Mouse (Mus musculus) midbrain, embryonic 13.5 days (tissue): ENCODE measurements at regions not wholly inside any gene's neighbourhood (a gene's known extent, or its start where the extent isn't known, plus 50 kb on each side); places are given as distances from the start of the nearest gene placed in this dataset.
"Not testable (repeated sequence)": the region's sequence is repeated elsewhere in the genome, so short reads cannot be mapped to it uniquely, and the experiment has no call there.

Experiments
- ATAC-seq: fragments of 200-750 bp; cut with Nextera tagmentation; 2 replicates; pipeline ENCODE4 v1.8.0; 2017; ENCODE audit warnings: mild to moderate bottlenecking, moderate TSS enrichment, moderate library complexity
- H3K27ac ChIP-seq: fragments of 300-500 bp; sonication (generic); 2 replicates; pipeline ENCODE4 v1.5.1; 2015; ENCODE audit warnings: inconsistent platforms, mild to moderate bottlenecking, moderate library complexity
- H3K27me3 ChIP-seq: fragments of 300-500 bp; sonication (generic); 2 replicates; pipeline ENCODE4 v1.6.1; 2015; ENCODE audit warnings: mild to moderate bottlenecking, inconsistent platforms
- H3K36me3 ChIP-seq: fragments of 300-500 bp; sonication (generic); 2 replicates; pipeline ENCODE4 v1.6.1; 2015; ENCODE audit warnings: mild to moderate bottlenecking, inconsistent platforms
- H3K4me1 ChIP-seq: fragments of 300-500 bp; sonication (generic); replicated peaks from 2 replicates; pipeline ENCODE4 v1.6.1; 2015; ENCODE audit warnings: inconsistent platforms
- H3K4me2 ChIP-seq: fragments of 300-500 bp; sonication (generic); replicated peaks from 2 replicates; pipeline ENCODE4 v1.6.1; 2015; ENCODE audit warnings: moderate library complexity, mild to moderate bottlenecking, inconsistent platforms
- H3K4me3 ChIP-seq: fragments of 300-500 bp; sonication (generic); replicated peaks from 2 replicates; pipeline ENCODE4 v1.5.1; 2015; ENCODE audit warnings: mild to moderate bottlenecking, inconsistent platforms
- H3K9ac ChIP-seq: fragments of 300-500 bp; sonication (generic); replicated peaks from 2 replicates; pipeline ENCODE4 v1.6.1; 2015; ENCODE audit warnings: mild to moderate bottlenecking, inconsistent platforms
- H3K9me3 ChIP-seq: fragments of 300-500 bp; sonication (generic); 2 replicates; pipeline ENCODE4 v1.6.1; 2016; ENCODE audit warnings: mild to moderate bottlenecking, inconsistent platforms
- WGBS: fragments of 180-500 bp; shearing (Covaris S2); methylation state at CpG from one replicate; pipeline ENCODE4 v1.1.7; 2015; 5-methylcytosine and 5-hydroxymethylcytosine counted together

- no peaks in the 10 kb centered on the region for H3K36me3 ChIP-seq
- H3K4me3 ChIP-seq, result no peak overlapping the region
- H3K9me3 ChIP-seq, result no peaks in the 10 kb centered on the region
- no peaks in the 10 kb centered on the region for H3K4me1 ChIP-seq
- no peaks in the 10 kb centered on the region for H3K27me3 ChIP-seq
- no peak for ATAC-seq
- H3K4me2 ChIP-seq, result no peak overlapping the region
- no peak overlapping the region for H3K9ac ChIP-seq
- 87% methylated on average over 11 of the region's 11 CpGs for WGBS
- H3K27ac ChIP-seq, result no peak overlapping the region
Measured at GRCm38 (mm10) chr12:65426884-65427283, 201.6 kb downstream of the Wdr20rt start.

GRCm38 (mm10) chr12:65428214-65428981 lies 203.1 kb downstream of the Wdr20rt start:
- Histone ChIP-seq H3K27ac (no peak overlapping the region), H3K27me3 (no peaks in the 10 kb centered on the region), H3K4me1 (no peaks in the 10 kb centered on the region), H3K9me3 (no peaks in the 10 kb centered on the region), H3K36me3 (no peaks in the 10 kb centered on the region), H3K9ac (no peak overlapping the region), H3K4me3 (no peak overlapping the region), H3K4me2 (peak overlapping the region; percentile 11; the same call in 1 of the 2 replicates)
- WGBS, result 62% methylated on average over 23 of the region's 23 CpGs
- peak; percentile 24; the same call in 1 of the 2 replicates for ATAC-seq

GRCm38 (mm10) chr12:65450845-65451244 lies 225.5 kb downstream of the Wdr20rt start:
- Histone ChIP-seq H3K27ac (no peak overlapping the region), H3K36me3 (no peaks in the 10 kb centered on the region), H3K4me3 (no peak overlapping the region), H3K9me3 (no peaks in the 10 kb centered on the region), H3K27me3 (no peaks in the 10 kb centered on the region), H3K9ac (no peak overlapping the region), H3K4me2 (no peak overlapping the region), H3K4me1 (no peaks in the 10 kb centered on the region)
- 82% methylated on average over 4 of the region's 4 CpGs for WGBS
- ATAC-seq, result no peak

GRCm38 (mm10) chr12:65455683-65456082 lies 230.4 kb downstream of the Wdr20rt start:
- Histone ChIP-seq H3K4me2 (no peak overlapping the region), H3K9me3 (no peaks in the 10 kb centered on the region), H3K9ac (no peak overlapping the region), H3K27ac (no peak overlapping the region), H3K4me3 (no peak overlapping the region), H3K4me1 (no peaks in the 10 kb centered on the region), H3K27me3 (no peaks in the 10 kb centered on the region), H3K36me3 (no peaks in the 10 kb centered on the region)
- 93% methylated on average over 3 of the region's 3 CpGs for WGBS
- ATAC-seq, result no peak

GRCm38 (mm10) chr12:65456956-65457355 lies 231.6 kb downstream of the Wdr20rt start:
- no peaks in the 10 kb centered on the region for H3K36me3 ChIP-seq
- no peak for ATAC-seq
- WGBS, result 74% methylated on average over 3 of the region's 3 CpGs
- no peaks in the 10 kb centered on the region for H3K27me3 ChIP-seq
- H3K9me3 ChIP-seq, result no peaks in the 10 kb centered on the region
- H3K9ac ChIP-seq, result no peak overlapping the region
- no peak overlapping the region for H3K4me2 ChIP-seq
- no peak overlapping the region for H3K27ac ChIP-seq
- no peak overlapping the region for H3K4me3 ChIP-seq
- no peaks in the 10 kb centered on the region for H3K4me1 ChIP-seq

- Histone ChIP-seq H3K9ac (no peak overlapping the region), H3K4me2 (no peak overlapping the region)
Measured at GRCm38 (mm10) chr12:65464246-65464645, 238.9 kb downstream of the Wdr20rt start.

GRCm38 (mm10) chr12:65478674-65479073 lies 253.4 kb downstream of the Wdr20rt start:
- not testable (repeated sequence) for H3K4me1 ChIP-seq, H3K36me3 ChIP-seq, H3K9ac ChIP-seq, H3K27me3 ChIP-seq, H3K27ac ChIP-seq, H3K9me3 ChIP-seq, H3K4me3 ChIP-seq, H3K4me2 ChIP-seq, ATAC-seq
- WGBS, result 55% methylated on average over 9 of the region's 9 CpGs

More at GRCm38 (mm10) chr12:65464246-65464645, 238.9 kb downstream of the Wdr20rt start:
- no peak overlapping the region for H3K27ac ChIP-seq
- 65% methylated on average over 2 of the region's 2 CpGs for WGBS
- no peak overlapping the region for H3K4me3 ChIP-seq
- ATAC-seq, result no peak
- H3K9me3 ChIP-seq, result no peaks in the 10 kb centered on the region
- H3K27me3 ChIP-seq, result no peaks in the 10 kb centered on the region
- H3K4me1 ChIP-seq, result no peaks in the 10 kb centered on the region
- H3K36me3 ChIP-seq, result no peaks in the 10 kb centered on the region

- Histone ChIP-seq H3K4me3 (no peak overlapping the region), H3K4me2 (no peak overlapping the region), H3K27ac (no peak overlapping the region), H3K27me3 (no peaks in the 10 kb centered on the region), H3K9ac (no peak overlapping the region), H3K9me3 (no peaks in the 10 kb centered on the region), H3K4me1 (no peaks in the 10 kb centered on the region), H3K36me3 (no peaks in the 10 kb centered on the region)
- no peak for ATAC-seq
- 82% methylated on average over 4 of the region's 4 CpGs for WGBS
Measured at GRCm38 (mm10) chr12:65480829-65481228, 255.5 kb downstream of the Wdr20rt start.

GRCm38 (mm10) chr12:65491092-65491491 lies 265.8 kb downstream of the Wdr20rt start:
- 86% methylated on average over 2 of the region's 2 CpGs for WGBS

GRCm38 (mm10) chr12:65494388-65495030 lies 269.2 kb downstream of the Wdr20rt start:
- no peak overlapping the region for H3K9ac ChIP-seq
- no peak overlapping the region for H3K27ac ChIP-seq
- no peak overlapping the region for H3K4me2 ChIP-seq
- H3K36me3 ChIP-seq, result no peaks in the 10 kb centered on the region
- H3K4me1 ChIP-seq, result 0 out of 2 replicates have a peak, but pooled peaks cover 4% of the 10 kb centered on the region
- no peak for ATAC-seq
- no peak overlapping the region for H3K4me3 ChIP-seq
- WGBS, result 94% methylated on average over 5 of the region's 5 CpGs
- peaks cover 4% of the 10 kb centered on the region; the same call in 1 of the 2 replicates for H3K9me3 ChIP-seq
- H3K27me3 ChIP-seq, result no peaks in the 10 kb centered on the region

More at GRCm38 (mm10) chr12:65491092-65491491, 265.8 kb downstream of the Wdr20rt start:
- no peak overlapping the region for H3K4me2 ChIP-seq
- no peaks in the 10 kb centered on the region for H3K27me3 ChIP-seq
- no peak overlapping the region for H3K4me3 ChIP-seq
- no peak overlapping the region for H3K9ac ChIP-seq
- 0 out of 2 replicates have a peak, but pooled peaks cover 4% of the 10 kb centered on the region for H3K4me1 ChIP-seq
- H3K9me3 ChIP-seq, result 0 out of 2 replicates have a peak, but pooled peaks cover 4% of the 10 kb centered on the region
- H3K27ac ChIP-seq, result no peak overlapping the region
- no peak for ATAC-seq
- H3K36me3 ChIP-seq, result no peaks in the 10 kb centered on the region

GRCm38 (mm10) chr12:65496613-65497012 lies 271.3 kb downstream of the Wdr20rt start:
- Histone ChIP-seq H3K4me3 (no peak overlapping the region), H3K4me1 (0 out of 2 replicates have a peak, but pooled peaks cover 4% of the 10 kb centered on the region), H3K36me3 (no peaks in the 10 kb centered on the region), H3K9me3 (peaks cover 4% of the 10 kb centered on the region; the same call in 1 of the 2 replicates), H3K4me2 (no peak overlapping the region), H3K27me3 (no peaks in the 10 kb centered on the region), H3K27ac (no peak overlapping the region), H3K9ac (no peak overlapping the region)
- ATAC-seq, result no peak
- WGBS, result 79% methylated on average over 6 of the region's 6 CpGs

GRCm38 (mm10) chr12:65497602-65498001 lies 272.3 kb downstream of the Wdr20rt start:
- ATAC-seq, result no peak
- H3K27me3 ChIP-seq, result no peaks in the 10 kb centered on the region
- 75% methylated on average over 6 of the region's 6 CpGs for WGBS

More at GRCm38 (mm10) chr12:65497602-65498001, 272.3 kb downstream of the Wdr20rt start:
- no peak overlapping the region for H3K9ac ChIP-seq
- H3K9me3 ChIP-seq, result peaks cover 4% of the 10 kb centered on the region; the same call in 1 of the 2 replicates
- no peak overlapping the region for H3K4me2 ChIP-seq
- H3K27ac ChIP-seq, result no peak overlapping the region
- H3K36me3 ChIP-seq, result no peaks in the 10 kb centered on the region
- H3K4me3 ChIP-seq, result no peak overlapping the region
- H3K4me1 ChIP-seq, result 0 out of 2 replicates have a peak, but pooled peaks cover 4% of the 10 kb centered on the region
